In genomic region chr7:141510681-141511191, GRCm38 (mm10) we compare ENCODE assay signal across 15 mouse cellular contexts. TPM values are rescaled to one million over a fixed set of nuclear protein-coding genes. Genes with fewer than 3 reads are reported as not detected.
DNase-seq lines count a peak whose midpoint lies in the region; ATAC-seq lines count a peak whose summit lies in the region.
"Had no signal": no experiment of that assay in that cellular context is flagged by ENCODE, and none has a peak within 500 bp of the region (broad histone marks: within the 10 kb centered on the region; RNA-seq: fewer than 3 reads in every experiment).

No protein-coding gene starts in this region.

- H3K36me3 ChIP-seq in heart, embryonic 10.5 days: peaks cover 40% of the 10 kb centered on the region
- H3K36me3 ChIP-seq in midbrain, embryonic 10.5 days: peaks cover 41% of the 10 kb centered on the region
- H3K36me3 ChIP-seq in midbrain, embryonic 15.5 days (replicated peaks): peaks cover 11% of the 10 kb centered on the region; the same call in 1 of the 2 replicates
- H3K36me3 ChIP-seq: intestine, embryonic 15.5 days had no signal

- no peak overlapping the region for H3K9ac ChIP-seq in midbrain, embryonic 15.5 days
- H3K9ac ChIP-seq: intestine, embryonic 15.5 days; lung, embryonic 14.5 days had no signal

- H3K27me3 ChIP-seq in heart, embryonic 10.5 days (ENCODE audit: insufficient read depth, poor library complexity, severe bottlenecking): no peaks in the 10 kb centered on the region; the same call in 1 of the 2 replicates
- no peaks in the 10 kb centered on the region for H3K27me3 ChIP-seq in midbrain, embryonic 10.5 days (ENCODE audit: low read depth, poor library complexity, severe bottlenecking)
- no peaks in the 10 kb centered on the region for H3K27me3 ChIP-seq in midbrain, embryonic 15.5 days (replicated peaks)
- H3K27me3 ChIP-seq: intestine, embryonic 15.5 days had no signal

- intact Hi-C loops in heart, postnatal 36 days (cut with DNase I): no loop called here

- peaks cover 44% of the 10 kb centered on the region for H3K4me1 ChIP-seq in heart, embryonic 10.5 days
- peaks cover 29% of the 10 kb centered on the region for H3K4me1 ChIP-seq in midbrain, embryonic 10.5 days
- no peaks in the 10 kb centered on the region for H3K4me1 ChIP-seq in midbrain, embryonic 15.5 days

- H3K9me3 ChIP-seq in heart, embryonic 10.5 days: no peaks in the 10 kb centered on the region
- H3K9me3 ChIP-seq in midbrain, embryonic 10.5 days (replicated peaks): no peaks in the 10 kb centered on the region
- H3K9me3 ChIP-seq in midbrain, embryonic 15.5 days: no peaks in the 10 kb centered on the region
- H3K9me3 ChIP-seq: intestine, embryonic 15.5 days had no signal

- no peak overlapping the region for H3K4me2 ChIP-seq in midbrain, embryonic 15.5 days
- H3K4me2 ChIP-seq: intestine, embryonic 15.5 days; lung, embryonic 14.5 days had no signal

- 58% methylated on average over 8 of the region's 8 CpGs for WGBS in heart, embryonic 10.5 days
- 73% methylated on average over 8 of the region's 8 CpGs for WGBS in midbrain, embryonic 10.5 days
- WGBS in midbrain, embryonic 15.5 days: 64% methylated on average over 8 of the region's 8 CpGs

- no peak for DNase-seq in heart, embryonic 10.5 days (ENCODE audit: low spot score)
- DNase-seq in heart, postnatal 36 days: no peak
- no peak for DNase-seq in midbrain, embryonic 10.5 days (ENCODE audit: low spot score)
- DNase-seq in cerebellum, postnatal 25 days: peak; percentile 73 to 80
- DNase-seq in skeletal muscle tissue, adult 2 months (ENCODE audit: low read depth, low spot score): peak; percentile 21
- DNase-seq in kidney, postnatal 4 days: no peak
- no peak for DNase-seq in thymus, adult 18-20 months
- DNase-seq: gastrocnemius, postnatal 25 days; kidney, postnatal 10 days; left cerebral cortex, postnatal 4 days; lung, embryonic 14.5 days had no signal

- H3K27ac ChIP-seq in heart, embryonic 10.5 days: peak overlapping the region; percentile 30; the same call in 1 of the 2 replicates
- 0 out of 2 replicates have a peak overlapping the region, but pooled peaks have one; percentile 52 for H3K27ac ChIP-seq in midbrain, embryonic 10.5 days (replicated peaks)
- H3K27ac ChIP-seq in midbrain, embryonic 15.5 days: no peak overlapping the region
- H3K27ac ChIP-seq: intestine, embryonic 15.5 days had no signal

- ATAC-seq in midbrain, embryonic 15.5 days (replicated peaks): no peak
- ATAC-seq: activated CD4-positive, CD25-positive, alpha-beta regulatory T cell, adult 4 months; intestine, embryonic 15.5 days had no signal

- no peak overlapping the region for H3K4me3 ChIP-seq in heart, embryonic 10.5 days
- H3K4me3 ChIP-seq in midbrain, embryonic 10.5 days: no peak overlapping the region
- H3K4me3 ChIP-seq in midbrain, embryonic 15.5 days: no peak overlapping the region
- H3K4me3 ChIP-seq: intestine, embryonic 15.5 days; myocyte had no signal

RNA-seq across cellular contexts. Expression of gene Chid1, which starts 28.9 kb away (rescaled TPM):
- polyA plus RNA-seq in heart, embryonic 10.5 days (2016; fragmentation: Nextera tagmentation; extraction: Ambion mirVana): 40.5 and 45.3 TPM in 2 replicates
- total RNA-seq in heart, postnatal 36 days (2021): 10 to 100 TPM; 43.2 to 48.5 TPM
- 25.0 and 29.4 TPM in 2 replicates for polyA plus RNA-seq in midbrain, embryonic 10.5 days (2016; fragmentation: Nextera tagmentation; extraction: Ambion mirVana)
- 44.1 and 44.6 TPM in 2 replicates for polyA plus RNA-seq in midbrain, embryonic 15.5 days (2015; fragmentation: Nextera tagmentation; extraction: Ambion mirVana)

RNA-seq across cellular contexts. Expression of gene Tspan4, which starts 35.7 kb away (rescaled TPM):
- polyA plus RNA-seq in heart, embryonic 10.5 days (2016; fragmentation: Nextera tagmentation; extraction: Ambion mirVana): 69.0 and 70.8 TPM in 2 replicates
- total RNA-seq in heart, postnatal 36 days (2021): 10 to 100 TPM; 27.3 to 44.1 TPM
- 33.3 and 38.7 TPM in 2 replicates for polyA plus RNA-seq in midbrain, embryonic 10.5 days (2016; fragmentation: Nextera tagmentation; extraction: Ambion mirVana)
- 49.1 and 55.3 TPM in 2 replicates for polyA plus RNA-seq in midbrain, embryonic 15.5 days (2015; fragmentation: Nextera tagmentation; extraction: Ambion mirVana)

RNA-seq across cellular contexts. Expression of gene Polr2l, which starts 35.8 kb away (rescaled TPM):
- 73.2 and 74.5 TPM in 2 replicates for polyA plus RNA-seq in heart, embryonic 10.5 days (2016; fragmentation: Nextera tagmentation; extraction: Ambion mirVana)
- 10 to 100 TPM; 76.0 to 83.7 TPM for total RNA-seq in heart, postnatal 36 days (2021)
- polyA plus RNA-seq in midbrain, embryonic 10.5 days (2016; fragmentation: Nextera tagmentation; extraction: Ambion mirVana): 82.1 and 85.0 TPM in 2 replicates
- 82.4 and 83.8 TPM in 2 replicates for polyA plus RNA-seq in midbrain, embryonic 15.5 days (2015; fragmentation: Nextera tagmentation; extraction: Ambion mirVana)

RNA-seq across cellular contexts. Expression of gene Cd151, which starts 43.5 kb away (rescaled TPM):
- 23.1 and 38.2 TPM in 2 replicates for polyA plus RNA-seq in heart, embryonic 10.5 days (2016; fragmentation: Nextera tagmentation; extraction: Ambion mirVana)
- 100 to 1,000 TPM; 299 to 300 TPM for total RNA-seq in heart, postnatal 36 days (2021)
- polyA plus RNA-seq in midbrain, embryonic 10.5 days (2016; fragmentation: Nextera tagmentation; extraction: Ambion mirVana): 17.3 and 17.6 TPM in 2 replicates
- 18.8 and 20.5 TPM in 2 replicates for polyA plus RNA-seq in midbrain, embryonic 15.5 days (2015; fragmentation: Nextera tagmentation; extraction: Ambion mirVana)

RNA-seq across cellular contexts. Expression of gene Cracr2b, which starts 49.8 kb away (rescaled TPM):
- polyA plus RNA-seq in heart, embryonic 10.5 days (2016; fragmentation: Nextera tagmentation; extraction: Ambion mirVana): 14.0 and 14.6 TPM in 2 replicates
- total RNA-seq in heart, postnatal 36 days (2021): 10 to 100 TPM; 24.1 to 24.2 TPM
- 4.1 and 6.9 TPM in 2 replicates for polyA plus RNA-seq in midbrain, embryonic 10.5 days (2016; fragmentation: Nextera tagmentation; extraction: Ambion mirVana)
- 7.6 and 8.7 TPM in 2 replicates for polyA plus RNA-seq in midbrain, embryonic 15.5 days (2015; fragmentation: Nextera tagmentation; extraction: Ambion mirVana)
- polyA plus RNA-seq: activated CD4-positive, CD25-positive, alpha-beta regulatory T cell, adult 4 months had no signal

Comparison
In these comparisons a context has a peak if more than half of its experiments do, and no peak if none do; other contexts are left out.
1. DNase-seq: peak in cerebellum, postnatal 25 days (2 of 2) and skeletal muscle tissue, adult 2 months (single experiment); none in heart, embryonic 10.5 days (single experiment), heart, postnatal 36 days (0 of 2), midbrain, embryonic 10.5 days (single experiment), kidney, postnatal 4 days (0 of 2) and thymus, adult 18-20 months (0 of 2).